9 mouse cellular contexts compared by ENCODE assay signal in the genomic region with DNA sequence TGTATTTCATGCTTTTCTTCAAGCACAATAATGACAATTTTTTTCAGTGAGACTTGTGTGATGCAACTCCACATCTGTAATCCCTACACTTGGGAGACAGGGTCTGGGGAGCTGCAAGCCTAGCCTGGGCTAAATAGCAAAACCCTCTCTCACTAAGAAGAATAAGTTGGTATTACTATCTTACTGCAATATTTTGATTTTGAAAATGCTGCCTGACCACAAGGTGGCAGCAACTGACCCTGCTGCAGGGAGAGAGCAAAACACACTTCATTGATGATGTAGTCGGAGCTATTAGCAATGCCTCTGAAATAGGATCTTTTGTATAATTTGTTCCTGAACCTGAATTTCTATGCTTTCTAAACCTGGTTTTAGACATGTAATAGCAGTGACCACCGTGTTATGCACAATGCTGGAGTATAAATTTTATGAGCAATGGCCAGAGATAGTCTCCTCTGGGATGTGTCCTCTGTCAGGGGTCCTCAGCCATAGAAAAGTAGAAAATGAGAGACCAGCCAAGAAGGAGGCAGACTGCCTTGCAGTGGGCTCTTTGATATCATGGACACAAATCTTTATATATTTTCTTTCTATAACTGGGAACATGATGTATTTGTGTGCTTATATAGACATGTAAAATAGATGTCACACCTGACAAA. TPM values are rescaled to one million over a fixed set of nuclear protein-coding genes. Genes with fewer than 3 reads are reported as not detected.
DNase-seq lines count a peak whose midpoint lies in the region; ATAC-seq lines count a peak whose summit lies in the region.
"Had no signal": no experiment of that assay in that cellular context is flagged by ENCODE, and none has a peak within 500 bp of the region (broad histone marks: within the 10 kb centered on the region; RNA-seq: fewer than 3 reads in every experiment).

No protein-coding gene starts in this region.

- 17% methylated on average over 2 of the region's 2 CpGs for WGBS in hindbrain, embryonic 16.5 days
- WGBS in limb, embryonic 11.5 days: 16% methylated on average over 2 of the region's 2 CpGs
- 31% methylated on average over 2 of the region's 2 CpGs for WGBS in neural tube, embryonic 11.5 days

- H3K36me3 ChIP-seq in hindbrain, embryonic 16.5 days (ENCODE audit: control insufficient read depth, insufficient read depth, low read length): no peaks in the 10 kb centered on the region
- H3K36me3 ChIP-seq in limb, embryonic 11.5 days (ENCODE audit: control insufficient read depth, insufficient read depth, low read length): no peaks in the 10 kb centered on the region
- no peaks in the 10 kb centered on the region for H3K36me3 ChIP-seq in neural tube, embryonic 11.5 days (ENCODE audit: control insufficient read depth, insufficient read depth, low read length)
- H3K36me3 ChIP-seq: heart, embryonic 13.5 days had no signal

- H3K9me3 ChIP-seq in hindbrain, embryonic 16.5 days (ENCODE audit: control insufficient read depth, low read length): no peaks in the 10 kb centered on the region
- no peaks in the 10 kb centered on the region for H3K9me3 ChIP-seq in limb, embryonic 11.5 days (ENCODE audit: control insufficient read depth, low read length)
- H3K9me3 ChIP-seq in neural tube, embryonic 11.5 days (ENCODE audit: control insufficient read depth, low read length): no peaks in the 10 kb centered on the region
- H3K9me3 ChIP-seq: heart, embryonic 13.5 days had no signal

- H3K4me1 ChIP-seq in hindbrain, embryonic 16.5 days (ENCODE audit: control insufficient read depth, insufficient read depth, low read depth, low read length): no peaks in the 10 kb centered on the region
- no peaks in the 10 kb centered on the region for H3K4me1 ChIP-seq in limb, embryonic 11.5 days (ENCODE audit: control insufficient read depth, insufficient read depth, low read length)
- no peaks in the 10 kb centered on the region for H3K4me1 ChIP-seq in neural tube, embryonic 11.5 days (ENCODE audit: control insufficient read depth, insufficient read depth, low read length)
- H3K4me1 ChIP-seq: heart, embryonic 13.5 days had no signal

- no peak overlapping the region for H3K9ac ChIP-seq in hindbrain, embryonic 16.5 days (ENCODE audit: low read depth, low read length)
- no peak overlapping the region for H3K9ac ChIP-seq in limb, embryonic 11.5 days (ENCODE audit: low read length)
- H3K9ac ChIP-seq in neural tube, embryonic 11.5 days (ENCODE audit: low read length): no peak overlapping the region
- H3K9ac ChIP-seq: heart, embryonic 13.5 days had no signal

- peak; percentile 67 for ATAC-seq in hindbrain, embryonic 16.5 days
- no peak for ATAC-seq in limb, embryonic 11.5 days (ENCODE audit: insufficient number of reproducible peaks, low FRiP score, low TSS enrichment, low read depth)
- peak; percentile 33; the same call in 1 of the 2 replicates for ATAC-seq in neural tube, embryonic 11.5 days (ENCODE audit: insufficient read depth, low FRiP score, low TSS enrichment)

- peak; percentile 37 for DNase-seq in urinary bladder, postnatal 14 days (ENCODE audit: low spot score)
- no peak for DNase-seq in urinary bladder, postnatal 4 days (ENCODE audit: low spot score in 2 of 2)
- DNase-seq in adrenal gland, postnatal 14 days: peak; percentile 69
- DNase-seq in embryo, embryonic 9.5 days (ENCODE audit: extremely low spot score): peak; percentile 56
- peak; percentile 60 for DNase-seq in limb, embryonic 11.5 days (ENCODE audit: low spot score)
- peak; percentile 56 for DNase-seq in neural tube, embryonic 11.5 days (ENCODE audit: low spot score)
- no peak for DNase-seq in yolk sac, embryonic 10.5 days (ENCODE audit: low spot score)

- no peak overlapping the region for H3K27ac ChIP-seq in hindbrain, embryonic 16.5 days (ENCODE audit: low read depth, low read length)
- no peak overlapping the region for H3K27ac ChIP-seq in limb, embryonic 11.5 days (replicated peaks; ENCODE audit: low read depth, low read length)
- no peak overlapping the region for H3K27ac ChIP-seq in neural tube, embryonic 11.5 days (ENCODE audit: low read depth, low read length)
- H3K27ac ChIP-seq: heart, embryonic 13.5 days had no signal

- no peak overlapping the region for H3K4me3 ChIP-seq in hindbrain, embryonic 16.5 days (ENCODE audit: low read length)
- H3K4me3 ChIP-seq in limb, embryonic 11.5 days (ENCODE audit: low read depth, low read length): no peak overlapping the region
- no peak overlapping the region for H3K4me3 ChIP-seq in neural tube, embryonic 11.5 days (ENCODE audit: low read depth, low read length)
- H3K4me3 ChIP-seq: heart, embryonic 13.5 days had no signal

- no peak overlapping the region for H3K4me2 ChIP-seq in hindbrain, embryonic 16.5 days (ENCODE audit: low read length)
- no peak overlapping the region for H3K4me2 ChIP-seq in limb, embryonic 11.5 days (ENCODE audit: low read depth, severe bottlenecking)
- H3K4me2 ChIP-seq in neural tube, embryonic 11.5 days (ENCODE audit: low read depth): no peak overlapping the region
- H3K4me2 ChIP-seq: heart, embryonic 13.5 days had no signal

- no peaks in the 10 kb centered on the region for H3K27me3 ChIP-seq in hindbrain, embryonic 16.5 days (replicated peaks; ENCODE audit: control insufficient read depth, insufficient read depth, low read length)
- H3K27me3 ChIP-seq in limb, embryonic 11.5 days (ENCODE audit: control insufficient read depth, insufficient read depth, low read length): no peaks in the 10 kb centered on the region
- no peaks in the 10 kb centered on the region for H3K27me3 ChIP-seq in neural tube, embryonic 11.5 days (ENCODE audit: control insufficient read depth, insufficient read depth, low read length)
- H3K27me3 ChIP-seq: heart, embryonic 13.5 days had no signal

RNA-seq across cellular contexts. Expression of gene Hpgds, which starts 18.5 kb away (rescaled TPM):
- 0.78 and 1.5 TPM in 2 replicates for total RNA-seq in adrenal gland, postnatal 14 days (2021)
- polyA plus RNA-seq in hindbrain, embryonic 16.5 days (2015; fragmentation: Nextera tagmentation; extraction: Ambion mirVana): 3.9 and 4.6 TPM in 2 replicates
- polyA plus RNA-seq in limb, embryonic 11.5 days (2014; fragmentation: Nextera tagmentation; extraction: Ambion mirVana): 1.9 and 3.1 TPM in 2 replicates
- polyA plus RNA-seq in neural tube, embryonic 11.5 days (2014; fragmentation: Nextera tagmentation; extraction: Ambion mirVana): 5.3 and 7.0 TPM in 2 replicates

Comparison
In these comparisons a context has a peak if more than half of its experiments do, and no peak if none do; other contexts are left out.
1. DNase-seq: peak in urinary bladder, postnatal 14 days (single experiment), adrenal gland, postnatal 14 days (single experiment), embryo, embryonic 9.5 days (single experiment), limb, embryonic 11.5 days (single experiment) and neural tube, embryonic 11.5 days (single experiment); none in urinary bladder, postnatal 4 days (0 of 2) and yolk sac, embryonic 10.5 days (single experiment).